Mouse (Mus musculus) embryonic facial prominence, embryonic 13.5 days (tissue): ENCODE results near the gene Zdhhc5. TPM values are rescaled to one million over a fixed set of nuclear protein-coding genes. Genes with fewer than 3 reads are reported as not detected.

Experiments used
- ATAC-seq: fragments of 200-750 bp; cut with Nextera tagmentation; 2 replicates; pipeline ENCODE4 v1.8.0; 2017; ENCODE audit warnings: low read depth; ENCODE audit not compliant: insufficient number of reproducible peaks, insufficient read depth, low FRiP score, low TSS enrichment
- H3K27ac ChIP-seq: fragments of 300-500 bp; sonication (generic); 2 replicates; pipeline ENCODE4 v1.5.1; 2015; ENCODE audit warnings: moderate library complexity, mild to moderate bottlenecking, inconsistent platforms
- H3K27me3 ChIP-seq: fragments of 300-500 bp; sonication (generic); 2 replicates; pipeline ENCODE4 v1.6.1; 2015; ENCODE audit warnings: mild to moderate bottlenecking, inconsistent platforms
- H3K36me3 ChIP-seq: fragments of 300-500 bp; sonication (generic); 2 replicates; pipeline ENCODE4 v1.6.1; 2015; ENCODE audit warnings: mild to moderate bottlenecking, inconsistent platforms
- H3K4me1 ChIP-seq: fragments of 300-500 bp; sonication (generic); 2 replicates; pipeline ENCODE4 v1.6.1; 2015; ENCODE audit warnings: inconsistent platforms
- H3K4me2 ChIP-seq: fragments of 300-500 bp; sonication (generic); 2 replicates; pipeline ENCODE4 v1.6.1; 2015; ENCODE audit warnings: moderate library complexity, mild to moderate bottlenecking, inconsistent platforms
- H3K4me3 ChIP-seq: fragments of 300-500 bp; sonication (generic); 2 replicates; pipeline ENCODE4 v1.5.1; 2015; ENCODE audit warnings: mild to moderate bottlenecking, inconsistent platforms
- H3K9ac ChIP-seq: fragments of 300-500 bp; sonication (generic); 2 replicates; pipeline ENCODE4 v1.6.1; 2015; ENCODE audit warnings: mild to moderate bottlenecking, inconsistent platforms
- H3K9me3 ChIP-seq: fragments of 300-500 bp; sonication (generic); 2 replicates; pipeline ENCODE4 v1.6.1; 2016; ENCODE audit warnings: inconsistent platforms
- WGBS: fragments of 180-500 bp; shearing (Covaris S2); methylation state at CpG from one replicate; pipeline ENCODE4 v1.1.7; 2015; ENCODE audit warnings: mixed read lengths; 5-methylcytosine and 5-hydroxymethylcytosine counted together
- polyA plus RNA-seq: library from polyadenylated mRNA; unstranded; fragments of >200 nt; fragmentation: Nextera tagmentation; extraction: Ambion mirVana; gene quantifications from 2 replicates; pipeline ENCODE4 v1.2.1, GENCODE M21; 2015

Gene Zdhhc5
- polyA plus RNA-seq, 1 experiment from 2014 or later: 25.2 TPM

GRCm38 (mm10) chr2:84742451-84743283 is 27.7 kb upstream of the Zdhhc5 start:
- Histone ChIP-seq H3K27ac (peak overlapping the region; percentile 99), H3K9me3 (no peaks in the 10 kb centered on the region), H3K4me3 (peak overlapping the region; percentile 86), H3K36me3 (peaks cover 18% of the 10 kb centered on the region), H3K4me1 (peaks cover 56% of the 10 kb centered on the region), H3K9ac (peak overlapping the region; percentile 99), H3K4me2 (peak overlapping the region; percentile 92), H3K27me3 (no peaks in the 10 kb centered on the region)
- ATAC-seq: peak; percentile 77
- WGBS: 0% methylated on average over 26 of the region's 26 CpGs

DNA sequence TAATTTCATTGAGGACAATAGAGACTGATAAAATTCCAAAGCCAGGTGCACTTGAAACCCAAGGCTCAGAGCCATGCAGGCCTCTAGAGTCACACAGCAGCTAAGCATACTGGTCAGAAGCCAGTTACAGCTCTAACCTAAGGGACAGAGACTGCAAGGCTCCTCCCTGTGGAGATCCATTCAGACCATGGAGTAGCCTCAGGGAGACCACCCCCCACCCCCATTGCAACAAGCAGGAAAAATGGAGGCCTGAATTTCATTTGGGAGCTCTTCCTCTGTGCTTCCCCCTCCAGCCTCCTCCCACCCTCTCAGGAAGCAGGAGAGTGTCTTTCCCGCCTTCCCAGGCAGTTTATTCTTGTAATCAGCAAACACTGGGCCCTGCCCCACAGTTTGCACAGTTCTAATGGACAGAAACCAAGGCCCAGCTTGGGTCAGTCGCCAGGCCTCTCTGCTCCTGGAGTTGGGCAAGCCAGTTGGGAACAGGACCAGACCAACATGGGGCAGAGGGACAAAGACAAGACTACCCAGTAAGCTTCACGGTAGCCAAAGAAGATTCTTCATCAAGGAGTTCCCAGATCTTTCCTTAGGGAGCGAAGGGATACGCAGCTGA is 27.0 kb upstream of the Zdhhc5 start:
- H3K36me3 ChIP-seq: peaks cover 18% of the 10 kb centered on the region
- H3K4me1 ChIP-seq: peaks cover 63% of the 10 kb centered on the region
- ATAC-seq: no peak
- peak overlapping the region; percentile 92 for H3K4me2 ChIP-seq
- under 1% methylated on average over 5 of the region's 5 CpGs for WGBS
- H3K27ac ChIP-seq: peak overlapping the region; percentile 99
- H3K27me3 ChIP-seq: no peaks in the 10 kb centered on the region
- H3K4me3 ChIP-seq: peak overlapping the region; percentile 86
- H3K9me3 ChIP-seq: no peaks in the 10 kb centered on the region
- H3K9ac ChIP-seq: peak overlapping the region; percentile 99

GRCm38 (mm10) chr2:84740608-84741333 is 25.8 kb upstream of the Zdhhc5 start:
- Histone ChIP-seq H3K4me3 (peak overlapping the region; percentile 86), H3K36me3 (peaks cover 18% of the 10 kb centered on the region), H3K27me3 (peaks cover 2% of the 10 kb centered on the region; the same call in 1 of the 2 replicates), H3K9me3 (no peaks in the 10 kb centered on the region), H3K4me1 (peaks cover 75% of the 10 kb centered on the region), H3K4me2 (peak overlapping the region; percentile 92), H3K9ac (peak overlapping the region; percentile 99; the same call in 1 of the 2 replicates), H3K27ac (peak overlapping the region; percentile 99)
- no peak for ATAC-seq
- WGBS: 74% methylated on average over 15 of the region's 15 CpGs

- peak overlapping the region; percentile 59; the same call in 1 of the 2 replicates for H3K9ac ChIP-seq
- peak overlapping the region; percentile 19 for H3K4me3 ChIP-seq
- WGBS: under 1% methylated on average over 12 of the region's 12 CpGs
- peaks cover 18% of the 10 kb centered on the region for H3K36me3 ChIP-seq
- peaks cover 91% of the 10 kb centered on the region for H3K4me1 ChIP-seq
- peaks cover 2% of the 10 kb centered on the region; the same call in 1 of the 2 replicates for H3K27me3 ChIP-seq
- H3K9me3 ChIP-seq: no peaks in the 10 kb centered on the region
- peak overlapping the region; percentile 71 for H3K27ac ChIP-seq
- no peak for ATAC-seq
- H3K4me2 ChIP-seq: peak overlapping the region; percentile 75
These were observed 23.4 kb upstream of the Zdhhc5 start for GRCm38 (mm10) chr2:84738271-84738911.

DNA sequence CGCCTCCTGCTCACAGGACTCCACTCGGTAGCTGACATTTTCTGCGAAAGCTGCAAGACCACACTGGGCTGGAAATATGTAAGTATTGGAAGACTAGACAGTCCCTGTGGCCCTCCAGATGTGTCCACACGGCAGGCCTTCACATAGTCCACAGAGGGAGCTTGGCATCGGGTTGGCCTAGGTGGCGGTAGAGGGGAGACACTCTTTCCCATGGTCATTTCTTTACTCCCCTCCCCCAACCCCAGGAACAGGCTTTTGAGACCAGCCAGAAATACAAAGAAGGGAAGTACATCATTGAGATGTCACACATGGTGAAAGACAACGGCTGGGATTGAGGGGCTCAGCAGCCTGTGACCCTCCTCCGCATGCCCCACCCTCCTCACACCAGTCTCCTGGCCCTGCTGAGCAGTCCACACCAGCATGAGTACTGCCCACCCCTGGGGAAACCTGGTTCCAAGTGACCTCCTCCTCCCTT is 22.5 kb upstream of the Zdhhc5 start:
- Histone ChIP-seq H3K9ac (peak overlapping the region; percentile 59; the same call in 1 of the 2 replicates), H3K4me2 (peak overlapping the region; percentile 75), H3K4me1 (peaks cover 93% of the 10 kb centered on the region), H3K36me3 (peaks cover 18% of the 10 kb centered on the region), H3K4me3 (0 out of 2 replicates have a peak overlapping the region, but pooled peaks have one; percentile 2), H3K9me3 (no peaks in the 10 kb centered on the region), H3K27ac (peak overlapping the region; percentile 71), H3K27me3 (peaks cover 2% of the 10 kb centered on the region; the same call in 1 of the 2 replicates)
- ATAC-seq: no peak
- 8% methylated on average over 8 of the region's 8 CpGs for WGBS

- no peaks in the 10 kb centered on the region for H3K9me3 ChIP-seq
- WGBS: 5% methylated on average over 27 of the region's 27 CpGs
- peak overlapping the region; percentile 59 for H3K9ac ChIP-seq
- no peak for ATAC-seq
- peak overlapping the region; percentile 75 for H3K4me2 ChIP-seq
- peak overlapping the region; percentile 15 for H3K4me3 ChIP-seq
- peaks cover 15% of the 10 kb centered on the region for H3K36me3 ChIP-seq
- H3K27me3 ChIP-seq: peaks cover 2% of the 10 kb centered on the region; the same call in 1 of the 2 replicates
- peaks cover 83% of the 10 kb centered on the region for H3K4me1 ChIP-seq
- H3K27ac ChIP-seq: peak overlapping the region; percentile 71; the same call in 1 of the 2 replicates
These were observed 21.6 kb upstream of the Zdhhc5 start for GRCm38 (mm10) chr2:84736312-84737161.

- Histone ChIP-seq H3K4me1 (peaks cover 72% of the 10 kb centered on the region), H3K9me3 (no peaks in the 10 kb centered on the region), H3K36me3 (peaks cover 5% of the 10 kb centered on the region; the same call in 1 of the 2 replicates), H3K9ac (peak overlapping the region; percentile 72), H3K4me3 (peak overlapping the region; percentile 50), H3K27ac (peak overlapping the region; percentile 1; the same call in 1 of the 2 replicates), H3K4me2 (peak overlapping the region; percentile 75), H3K27me3 (peaks cover 2% of the 10 kb centered on the region; the same call in 1 of the 2 replicates)
- no peak for ATAC-seq
- WGBS: 18% methylated on average over 7 of the region's 7 CpGs
These were observed 20.5 kb upstream of the Zdhhc5 start for GRCm38 (mm10) chr2:84735346-84735920.

GRCm38 (mm10) chr2:84734919-84735318 is 19.9 kb upstream of the Zdhhc5 start:
- WGBS: 3% methylated on average over 2 of the region's 2 CpGs
- 0 out of 2 replicates have a peak, but pooled peaks cover under 1% of the 10 kb centered on the region for H3K36me3 ChIP-seq
- H3K4me2 ChIP-seq: peak overlapping the region; percentile 75
- peak overlapping the region; percentile 50 for H3K4me3 ChIP-seq
- peaks cover 67% of the 10 kb centered on the region for H3K4me1 ChIP-seq
- peaks cover 2% of the 10 kb centered on the region; the same call in 1 of the 2 replicates for H3K27me3 ChIP-seq
- H3K9me3 ChIP-seq: no peaks in the 10 kb centered on the region
- H3K9ac ChIP-seq: peak overlapping the region; percentile 72
- no peak overlapping the region for H3K27ac ChIP-seq
- no peak for ATAC-seq

GRCm38 (mm10) chr2:84734351-84734864 is 19.4 kb upstream of the Zdhhc5 start:
- Histone ChIP-seq H3K4me1 (peaks cover 62% of the 10 kb centered on the region), H3K9me3 (no peaks in the 10 kb centered on the region), H3K4me3 (peak overlapping the region; percentile 50), H3K27me3 (peaks cover 2% of the 10 kb centered on the region; the same call in 1 of the 2 replicates), H3K27ac (peak overlapping the region; percentile 55), H3K36me3 (no peaks in the 10 kb centered on the region), H3K4me2 (peak overlapping the region; percentile 75), H3K9ac (peak overlapping the region; percentile 72)
- 2% methylated on average over 11 of the region's 11 CpGs for WGBS
- no peak for ATAC-seq
